Mouse (Mus musculus): ENCODE results near the gene Dpp6. TPM values are rescaled to one million over a fixed set of nuclear protein-coding genes. Genes with fewer than 3 reads are reported as not detected.
"Not testable (repeated sequence)": the region's sequence is repeated elsewhere in the genome, so short reads cannot be mapped to it uniquely, and the experiment has no call there.

Dpp6 gene
- polyA plus RNA-seq, 1 experiment from 2014 or later: not detected

- H3K4me3 ChIP-seq (ENCODE audit: inconsistent target); H3K36me3 ChIP-seq (ENCODE audit: inconsistent target); H3K27ac ChIP-seq; H3K79me2 ChIP-seq (ENCODE audit: inconsistent target): not testable (repeated sequence)
- 50% methylated on average over 1 of the region's 1 CpGs for WGBS (ENCODE audit: missing documents)
These were observed 684.3 kb downstream of the Dpp6 start, which contains the start of gene Speer4b for GRCm38 (mm10) chr5:27501338-27501737. Gene Speer4b (minus strand): TSS chr5:27501438.

DNA sequence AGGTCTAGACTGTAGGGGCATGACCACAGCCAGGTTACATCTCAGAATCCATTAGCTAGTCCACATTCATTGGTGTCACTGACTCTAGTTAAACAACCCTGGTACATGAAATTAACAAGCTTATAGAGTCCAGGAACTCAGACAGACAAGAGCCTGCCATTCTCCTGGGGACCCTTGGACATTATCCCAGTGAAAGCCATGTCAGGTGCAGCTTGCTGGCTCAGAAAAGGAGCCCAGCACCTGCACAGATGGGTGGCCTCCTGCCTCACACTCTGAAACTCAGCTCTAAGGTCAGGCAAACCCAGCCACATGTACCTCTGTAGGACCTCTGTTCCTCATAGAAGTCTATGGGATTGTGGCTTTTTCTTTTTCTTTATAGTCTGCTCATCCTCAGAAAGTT, 701.7 kb downstream of the Dpp6 start:
- H3K79me2 ChIP-seq (ENCODE audit: inconsistent target): no peaks in the 10 kb centered on the region
- H3K36me3 ChIP-seq (ENCODE audit: inconsistent target): no peaks in the 10 kb centered on the region
- no peak overlapping the region for H3K27ac ChIP-seq
- no peak overlapping the region for H3K4me3 ChIP-seq (ENCODE audit: inconsistent target)

- H3K4me3 ChIP-seq (ENCODE audit: inconsistent target): no peak overlapping the region
- no peaks in the 10 kb centered on the region for H3K79me2 ChIP-seq (ENCODE audit: inconsistent target)
- WGBS (ENCODE audit: missing documents): 87% methylated on average over 1 of the region's 1 CpGs
- H3K27ac ChIP-seq: no peak overlapping the region
- no peaks in the 10 kb centered on the region for H3K36me3 ChIP-seq (ENCODE audit: inconsistent target)
These were observed 709.9 kb downstream of the Dpp6 start for GRCm38 (mm10) chr5:27526906-27527305.

- WGBS (ENCODE audit: missing documents): 25% methylated on average over 2 of the region's 2 CpGs
- no peaks in the 10 kb centered on the region for H3K79me2 ChIP-seq (ENCODE audit: inconsistent target)
- H3K36me3 ChIP-seq (ENCODE audit: inconsistent target): no peaks in the 10 kb centered on the region
- H3K27ac ChIP-seq: no peak overlapping the region
- H3K4me3 ChIP-seq (ENCODE audit: inconsistent target): no peak overlapping the region
These were observed 727.8 kb downstream of the Dpp6 start for GRCm38 (mm10) chr5:27544816-27545270.

- Histone ChIP-seq H3K27ac (no peak overlapping the region), H3K4me3 (ENCODE audit: inconsistent target) (no peak overlapping the region), H3K79me2 (ENCODE audit: inconsistent target) (no peaks in the 10 kb centered on the region), H3K36me3 (ENCODE audit: inconsistent target) (no peaks in the 10 kb centered on the region)
- 91% methylated on average over 4 of the region's 4 CpGs for WGBS (ENCODE audit: missing documents)
These were observed 732.3 kb downstream of the Dpp6 start for GRCm38 (mm10) chr5:27549291-27549690.

DNA sequence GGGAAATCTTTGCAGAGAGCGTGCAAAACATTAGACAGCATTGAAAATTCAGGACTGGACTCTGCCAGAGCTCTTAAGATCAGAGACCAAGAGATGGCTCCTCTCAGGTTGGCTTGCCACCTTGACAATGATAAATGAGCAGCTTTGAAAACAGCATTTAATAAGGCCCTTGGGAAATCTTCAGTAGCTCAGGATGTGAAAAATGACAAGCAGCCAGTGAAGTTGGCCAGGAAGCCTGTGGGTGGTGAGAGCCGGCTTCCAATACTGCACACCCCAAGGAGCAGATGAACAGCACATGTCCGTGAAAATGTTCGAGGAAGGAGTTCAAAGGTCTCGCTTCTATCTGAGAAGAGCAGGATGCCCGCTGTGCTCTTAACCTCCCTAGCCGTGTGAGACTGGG, 748.7 kb downstream of the Dpp6 start:
- WGBS (ENCODE audit: missing documents): 82% methylated on average over 7 of the region's 7 CpGs
- Histone ChIP-seq H3K79me2 (ENCODE audit: inconsistent target) (no peaks in the 10 kb centered on the region), H3K27ac (no peak overlapping the region), H3K4me3 (ENCODE audit: inconsistent target) (no peak overlapping the region), H3K36me3 (ENCODE audit: inconsistent target) (no peaks in the 10 kb centered on the region)

DNA sequence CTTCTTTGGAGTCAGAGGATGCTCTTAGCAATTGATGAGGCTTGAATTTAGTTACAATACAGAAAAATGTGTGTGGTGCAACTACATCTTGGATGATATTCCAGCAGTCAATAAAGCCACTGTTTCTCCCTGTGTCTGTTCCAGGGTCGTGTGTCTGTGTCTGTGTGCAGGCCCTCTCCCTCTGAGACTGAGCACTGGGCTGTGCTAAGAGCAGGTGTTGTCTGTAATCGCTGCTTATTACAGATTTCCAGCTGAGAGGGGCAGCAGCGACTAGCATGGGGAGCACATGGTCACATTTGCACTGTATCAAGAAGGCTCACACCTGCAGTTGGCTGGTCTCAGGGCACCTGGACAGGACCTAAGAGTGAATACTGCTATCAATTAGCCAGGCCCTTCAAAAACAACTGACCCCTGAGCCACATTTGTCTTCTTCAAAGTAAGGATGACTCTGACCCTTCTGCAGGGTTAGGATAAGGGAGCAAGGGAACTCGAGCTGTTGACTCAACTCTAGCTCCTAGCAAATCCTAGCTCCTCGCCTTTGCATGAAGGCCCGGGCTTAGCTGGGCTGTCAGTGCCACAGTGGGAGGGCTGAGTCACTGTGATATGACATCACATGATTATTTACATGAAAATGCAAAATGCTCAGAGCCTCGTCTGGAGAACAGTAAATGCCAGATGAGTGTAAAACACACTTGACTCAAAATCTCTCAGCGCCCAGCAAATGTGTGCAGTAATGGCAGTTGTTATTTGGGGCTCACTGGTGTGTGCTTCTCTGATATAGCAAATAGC, 771.2 kb downstream of the Dpp6 start:
- 58% methylated on average over 8 of the region's 8 CpGs for WGBS (ENCODE audit: missing documents)
- H3K4me3 ChIP-seq (ENCODE audit: inconsistent target): no peak overlapping the region
- H3K27ac ChIP-seq: no peak overlapping the region
- no peaks in the 10 kb centered on the region for H3K79me2 ChIP-seq (ENCODE audit: inconsistent target)
- H3K36me3 ChIP-seq (ENCODE audit: inconsistent target): no peaks in the 10 kb centered on the region

DNA sequence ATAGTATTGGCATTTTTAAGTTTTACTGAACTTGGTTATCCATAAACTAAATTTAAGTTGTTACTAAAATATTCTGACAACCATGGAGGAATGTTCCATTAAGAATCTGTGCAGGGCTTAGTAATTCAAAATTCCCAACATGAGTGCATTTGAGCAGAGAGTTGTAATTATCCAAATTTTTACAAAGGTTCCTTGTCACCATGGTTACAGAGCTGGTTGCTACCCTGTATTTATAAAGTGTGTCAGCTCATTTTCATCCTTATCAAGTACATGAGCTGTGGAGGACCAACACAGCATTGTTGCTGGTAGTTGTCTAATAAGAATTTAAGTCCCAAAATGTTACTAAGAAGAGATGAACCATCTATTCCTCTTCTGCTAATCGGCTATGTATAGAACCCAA, 787.1 kb downstream of the Dpp6 start:
- no peak overlapping the region for H3K27ac ChIP-seq
- WGBS (ENCODE audit: missing documents): 92% methylated on average over 1 of the region's 1 CpGs
- H3K79me2 ChIP-seq (ENCODE audit: inconsistent target): no peaks in the 10 kb centered on the region
- H3K4me3 ChIP-seq (ENCODE audit: inconsistent target): no peak overlapping the region
- H3K36me3 ChIP-seq (ENCODE audit: inconsistent target): no peaks in the 10 kb centered on the region

GRCm38 (mm10) chr5:27615769-27616168, 798.8 kb downstream of the Dpp6 start:
- Histone ChIP-seq H3K36me3 (ENCODE audit: inconsistent target) (no peaks in the 10 kb centered on the region), H3K4me3 (ENCODE audit: inconsistent target) (no peak overlapping the region), H3K79me2 (ENCODE audit: inconsistent target) (no peaks in the 10 kb centered on the region), H3K27ac (no peak overlapping the region)
- WGBS (ENCODE audit: missing documents): 30% methylated on average over 7 of the region's 7 CpGs

DNA sequence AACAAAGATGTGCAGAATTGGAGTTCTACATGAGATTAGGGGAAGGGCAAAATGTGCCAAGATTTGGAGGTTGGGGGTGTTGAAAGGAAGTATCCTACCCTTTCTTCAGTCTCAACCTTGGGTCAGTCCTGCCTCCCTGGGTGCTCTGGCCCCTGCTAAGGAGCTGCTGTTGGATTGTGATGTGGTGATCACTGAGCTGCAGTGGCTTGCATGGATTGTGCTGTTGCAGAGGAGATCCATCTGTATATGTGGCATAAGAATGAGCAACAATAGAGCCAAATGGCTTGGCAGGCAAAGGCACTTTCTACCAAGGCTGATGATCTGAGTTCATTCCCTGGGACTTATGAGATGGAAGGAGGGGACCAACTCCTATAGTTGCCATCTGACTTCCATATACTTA, 804.8 kb downstream of the Dpp6 start:
- Histone ChIP-seq H3K27ac (no peak overlapping the region), H3K79me2 (ENCODE audit: inconsistent target) (no peaks in the 10 kb centered on the region), H3K4me3 (ENCODE audit: inconsistent target) (no peak overlapping the region), H3K36me3 (ENCODE audit: inconsistent target) (no peaks in the 10 kb centered on the region)

DNA sequence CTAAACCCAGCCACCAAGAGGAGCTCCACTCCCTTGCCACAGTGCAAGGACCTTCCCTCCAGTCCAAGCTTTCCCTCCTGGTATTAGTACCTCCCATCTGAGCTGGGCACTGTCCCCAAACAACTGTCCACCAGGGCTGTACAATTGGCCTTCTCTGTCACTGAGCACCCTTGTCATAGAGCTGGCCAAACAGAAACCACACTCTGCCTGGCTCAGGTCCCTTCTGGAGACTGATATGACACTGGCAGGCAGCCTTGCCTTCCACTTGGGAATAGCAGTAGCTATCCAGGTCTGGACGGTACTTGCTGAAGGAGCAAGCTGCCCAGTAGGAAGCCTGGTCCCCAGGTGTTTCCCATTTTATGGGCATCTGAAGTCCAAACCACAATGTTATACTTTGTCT, 806.9 kb downstream of the Dpp6 start:
- Histone ChIP-seq H3K36me3 (ENCODE audit: inconsistent target) (no peaks in the 10 kb centered on the region), H3K27ac (no peak overlapping the region), H3K79me2 (ENCODE audit: inconsistent target) (no peaks in the 10 kb centered on the region), H3K4me3 (ENCODE audit: inconsistent target) (no peak overlapping the region)
- WGBS (ENCODE audit: missing documents): 78% methylated on average over 1 of the region's 1 CpGs

- no peak overlapping the region for H3K4me3 ChIP-seq (ENCODE audit: inconsistent target)
- WGBS (ENCODE audit: missing documents): 65% methylated on average over 2 of the region's 2 CpGs
- H3K36me3 ChIP-seq (ENCODE audit: inconsistent target): no peaks in the 10 kb centered on the region
- no peak overlapping the region for H3K27ac ChIP-seq
- H3K79me2 ChIP-seq (ENCODE audit: inconsistent target): no peaks in the 10 kb centered on the region
These were observed 815.1 kb downstream of the Dpp6 start for GRCm38 (mm10) chr5:27632151-27632550.

DNA sequence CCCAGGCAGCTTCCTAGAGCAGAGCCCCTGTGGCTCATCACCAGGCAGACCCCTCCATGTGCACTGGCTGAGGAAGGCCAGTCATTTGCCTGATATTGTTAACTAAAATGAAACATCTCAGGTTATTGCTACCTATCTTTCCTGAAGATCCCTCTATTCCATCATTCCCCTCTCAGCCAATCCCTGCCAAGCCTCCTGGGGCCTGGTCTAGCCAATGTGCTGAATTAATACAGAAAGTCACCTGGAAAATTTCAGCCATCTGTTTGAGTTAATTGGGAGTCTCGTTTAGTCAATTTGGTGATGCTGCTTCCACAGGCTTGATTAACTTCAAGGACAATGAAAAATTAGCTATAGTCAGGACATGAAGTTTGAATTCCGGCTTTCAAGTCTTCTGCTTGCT, 818.9 kb downstream of the Dpp6 start:
- Histone ChIP-seq H3K36me3 (ENCODE audit: inconsistent target) (no peaks in the 10 kb centered on the region), H3K79me2 (ENCODE audit: inconsistent target) (no peaks in the 10 kb centered on the region), H3K4me3 (ENCODE audit: inconsistent target) (no peak overlapping the region), H3K27ac (no peak overlapping the region)
- 69% methylated on average over 2 of the region's 2 CpGs for WGBS (ENCODE audit: missing documents)

GRCm38 (mm10) chr5:27641876-27642275, 824.9 kb downstream of the Dpp6 start:
- H3K27ac ChIP-seq: no peak overlapping the region
- WGBS (ENCODE audit: missing documents): 78% methylated on average over 1 of the region's 1 CpGs

GRCm38 (mm10) chr5:27651879-27652814, 835.1 kb downstream of the Dpp6 start:
- Histone ChIP-seq H3K79me2 (ENCODE audit: inconsistent target) (no peaks in the 10 kb centered on the region), H3K27ac (no peak overlapping the region), H3K4me3 (ENCODE audit: inconsistent target) (no peak overlapping the region), H3K36me3 (ENCODE audit: inconsistent target) (no peaks in the 10 kb centered on the region)
- WGBS (ENCODE audit: missing documents): 52% methylated on average over 8 of the region's 8 CpGs

More at GRCm38 (mm10) chr5:27641876-27642275, 824.9 kb downstream of the Dpp6 start:
- no peaks in the 10 kb centered on the region for H3K36me3 ChIP-seq (ENCODE audit: inconsistent target)
- H3K79me2 ChIP-seq (ENCODE audit: inconsistent target): no peaks in the 10 kb centered on the region
- no peak overlapping the region for H3K4me3 ChIP-seq (ENCODE audit: inconsistent target)
